Mouse (Mus musculus) liver, adult 2 months (tissue): ENCODE data around the gene Tardbp.

ENCODE experiments used
- CTCF ChIP-seq: fragments of 200-500 bp; IDR thresholded peaks from 2 replicates; pipeline ENCODE4 v1.5.1; 2011; ENCODE audit warnings: low read depth, low read length, control low read depth
- POLR2A ChIP-seq: fragments of 200-500 bp; IDR thresholded peaks from 2 replicates; pipeline ENCODE4 v1.6.1; 2011; ENCODE audit warnings: low read length, control low read depth; ENCODE audit not compliant: insufficient read depth; ENCODE audit errors: extremely low read depth

DNA sequence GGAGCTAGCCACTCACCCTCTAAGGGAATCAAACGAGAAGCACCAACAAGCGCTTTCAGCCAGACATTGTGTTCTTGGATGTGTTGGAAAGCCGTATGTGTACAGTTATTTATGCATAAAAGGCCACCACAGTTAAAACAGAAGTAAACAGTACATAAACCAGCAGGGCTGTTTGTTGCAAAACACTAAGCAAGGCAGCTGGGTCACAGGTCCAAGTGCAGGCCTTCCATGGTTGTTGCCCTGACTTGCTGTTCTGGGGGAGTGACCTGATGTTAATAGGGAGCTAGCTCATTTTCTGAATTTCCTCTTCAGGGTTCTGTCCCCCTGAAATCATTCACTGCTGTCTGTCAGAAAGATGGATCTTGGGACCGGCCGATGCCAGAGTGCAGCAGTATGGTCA lies 17.0 kb downstream of the Tardbp start:
- TF ChIP-seq POLR2A: no peak
- no peak for TF ChIP-seq CTCF
